Mouse (Mus musculus): ENCODE data around the gene Mrps6.
"Not testable (repeated sequence)": the region's sequence is repeated elsewhere in the genome, so short reads cannot be mapped to it uniquely, and the experiment has no call there.

The Mrps6 gene

GRCm38 (mm10) chr16:92061586-92061985 is 3.5 kb downstream of the Mrps6 start:
- DNase-seq (ENCODE audit: low read depth in 2 of 2, low spot score in 2 of 2) = no peak

GRCm38 (mm10) chr16:92062832-92063231 is 4.8 kb downstream of the Mrps6 start:
- DNase-seq (ENCODE audit: low read depth in 2 of 2, low spot score in 2 of 2) = no peak

GRCm38 (mm10) chr16:92064801-92065200 is 6.7 kb downstream of the Mrps6 start:
- no peak for DNase-seq (ENCODE audit: low read depth in 2 of 2, low spot score in 2 of 2)

DNA sequence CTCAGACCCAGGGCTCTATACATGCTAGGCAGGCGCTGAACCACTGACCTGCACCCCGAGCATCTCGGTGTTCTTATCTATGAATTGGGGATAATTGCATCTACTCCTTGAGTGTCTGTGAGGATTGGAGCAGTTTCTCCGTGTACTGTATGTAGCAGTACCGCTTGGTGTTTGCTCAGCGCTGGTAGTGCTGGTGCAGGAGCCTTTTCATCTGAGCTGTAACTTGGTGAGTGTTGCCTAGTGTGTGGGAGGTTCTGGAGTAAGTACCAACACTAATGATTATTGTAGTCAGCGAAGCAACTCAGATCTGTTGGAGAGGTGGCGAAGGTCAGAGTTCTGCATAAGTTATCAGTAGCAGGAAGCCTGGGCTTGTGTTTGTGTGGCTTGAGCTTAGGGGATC is 12.3 kb downstream of the Mrps6 start:
- DNase-seq (ENCODE audit: low read depth in 2 of 2, low spot score in 2 of 2) = no peak

DNA sequence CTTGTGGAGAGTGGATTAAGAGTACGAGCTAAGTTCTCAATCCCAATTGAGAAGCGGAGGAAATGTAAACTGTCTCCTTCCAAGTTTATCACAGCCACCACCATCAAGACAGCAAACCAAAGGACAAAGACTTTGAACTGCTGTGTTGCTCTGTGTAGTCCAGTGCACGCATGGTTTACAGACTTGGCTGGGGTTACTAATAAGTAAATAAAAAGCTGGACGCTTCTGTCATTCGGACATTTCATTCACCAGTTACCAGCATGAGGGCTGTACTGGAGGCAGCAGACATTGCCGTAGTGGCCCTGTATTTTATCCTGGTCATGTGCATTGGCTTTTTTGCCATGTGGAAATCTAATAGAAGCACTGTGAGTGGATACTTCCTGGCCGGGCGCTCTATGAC is 18.7 kb downstream of the Mrps6 start:
- DNase-seq (ENCODE audit: low read depth in 2 of 2, low spot score in 2 of 2) = no peak

DNA sequence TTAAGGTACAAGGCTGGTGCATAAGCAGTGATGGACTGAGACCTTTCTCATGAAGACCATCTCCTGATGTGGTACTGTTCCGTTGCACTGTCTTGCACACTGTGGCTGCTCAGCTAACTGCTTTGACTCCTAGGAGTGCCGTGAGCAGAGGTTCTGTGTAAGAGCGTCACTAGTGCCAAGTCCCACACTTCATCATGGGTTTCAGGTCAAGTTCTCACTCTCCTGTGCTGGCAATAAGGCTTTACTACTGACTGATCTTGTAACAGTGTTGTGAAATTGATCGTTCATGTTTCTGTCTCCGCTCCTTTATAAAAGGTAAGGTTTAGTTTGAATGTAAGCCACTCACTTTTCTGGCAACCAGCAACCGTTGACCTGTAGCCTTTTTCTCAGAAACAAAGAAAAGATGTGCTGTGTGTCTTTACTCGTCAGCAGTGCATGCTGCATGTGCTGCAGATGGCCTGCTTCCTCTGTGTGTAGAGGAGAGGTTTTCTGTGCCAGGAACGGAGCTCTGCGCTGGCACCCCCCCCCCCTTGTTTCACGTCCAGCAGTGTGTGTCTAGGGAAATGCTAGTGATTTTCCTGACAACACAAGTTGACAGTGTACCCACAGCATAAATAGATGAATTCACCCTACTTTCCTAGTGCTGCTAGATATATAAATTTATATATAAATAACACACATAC is 25.8 kb downstream of the Mrps6 start:
- DNase-seq (ENCODE audit: low read depth in 2 of 2, low spot score in 2 of 2) = no peak

DNA sequence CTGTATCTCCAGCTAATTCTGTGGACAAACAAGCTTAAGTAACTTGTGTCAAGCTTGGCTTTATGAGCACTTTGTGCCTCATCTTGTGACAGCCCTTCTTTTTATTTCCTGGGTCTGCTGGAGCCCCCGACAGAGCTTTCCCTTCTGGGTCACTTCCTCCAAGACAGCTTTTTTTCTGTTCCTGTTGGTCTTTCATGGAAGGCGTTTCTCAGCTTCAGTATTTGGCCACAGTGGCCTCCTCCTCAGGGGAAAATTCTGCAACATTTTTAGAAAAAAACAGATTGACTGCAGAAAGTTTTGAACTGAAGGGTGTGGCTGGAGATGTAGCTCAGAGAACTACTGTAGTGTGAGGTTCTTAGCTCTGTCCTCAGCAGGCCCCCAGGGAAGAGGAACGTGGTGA is 31.2 kb downstream of the Mrps6 start:
- DNase-seq (ENCODE audit: low read depth in 2 of 2, low spot score in 2 of 2) = no peak

DNA sequence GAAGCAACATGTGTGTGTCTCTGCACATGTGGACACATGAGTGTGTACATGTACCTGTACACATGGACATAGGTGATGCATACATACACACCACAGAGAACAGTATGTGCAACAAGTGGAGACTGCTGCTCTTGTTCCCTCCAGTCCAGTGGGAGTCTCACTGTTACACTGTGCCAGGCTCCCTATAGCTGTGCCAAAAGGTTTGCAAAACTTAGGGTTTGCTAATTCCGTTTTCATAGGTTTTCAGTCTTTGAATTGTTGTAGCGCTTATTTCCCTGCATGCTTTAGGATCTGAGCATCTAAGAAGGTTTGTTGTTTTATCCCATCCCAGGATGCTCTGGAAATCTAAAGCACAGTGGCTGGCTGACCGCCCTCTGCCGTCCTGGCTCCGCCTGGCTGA is 33.8 kb downstream of the Mrps6 start:
- DNase-seq (ENCODE audit: low read depth in 2 of 2, low spot score in 2 of 2) = no peak

DNA sequence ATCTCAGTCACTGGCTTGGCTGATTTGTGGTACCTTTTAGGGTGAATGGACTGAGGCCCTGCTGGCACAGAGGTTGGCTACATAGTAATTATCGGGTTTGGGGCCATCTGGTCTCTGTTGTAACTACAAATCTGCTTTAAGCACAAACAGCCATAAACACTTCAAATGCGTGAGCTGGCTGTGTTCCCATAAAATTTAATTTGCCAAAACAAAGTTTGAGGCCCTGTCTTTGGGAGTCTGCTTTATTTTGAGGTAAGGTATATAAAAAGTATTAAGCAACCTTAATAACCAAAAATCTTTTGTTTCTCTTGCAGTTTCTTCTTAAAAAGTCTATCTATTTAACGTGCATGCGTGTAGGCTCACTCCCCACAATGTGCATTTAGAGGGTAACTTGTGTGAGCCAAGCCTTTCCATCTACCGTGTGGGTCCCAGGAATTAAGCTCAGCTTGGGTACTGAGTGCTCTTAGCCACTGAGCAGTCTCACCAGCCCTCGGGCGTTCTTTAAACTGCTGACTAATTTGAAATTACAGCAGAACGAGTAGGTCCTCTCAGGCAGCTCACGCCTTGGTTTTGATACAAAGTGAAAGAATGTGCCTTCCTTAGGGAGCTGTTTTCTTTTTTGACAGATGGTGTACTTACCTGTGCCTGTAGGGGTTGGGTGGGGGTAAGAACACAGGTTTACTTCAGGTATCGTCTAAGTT is 40.4 kb downstream of the Mrps6 start:
- no peak for DNase-seq (ENCODE audit: low read depth in 2 of 2, low spot score in 2 of 2)

DNA sequence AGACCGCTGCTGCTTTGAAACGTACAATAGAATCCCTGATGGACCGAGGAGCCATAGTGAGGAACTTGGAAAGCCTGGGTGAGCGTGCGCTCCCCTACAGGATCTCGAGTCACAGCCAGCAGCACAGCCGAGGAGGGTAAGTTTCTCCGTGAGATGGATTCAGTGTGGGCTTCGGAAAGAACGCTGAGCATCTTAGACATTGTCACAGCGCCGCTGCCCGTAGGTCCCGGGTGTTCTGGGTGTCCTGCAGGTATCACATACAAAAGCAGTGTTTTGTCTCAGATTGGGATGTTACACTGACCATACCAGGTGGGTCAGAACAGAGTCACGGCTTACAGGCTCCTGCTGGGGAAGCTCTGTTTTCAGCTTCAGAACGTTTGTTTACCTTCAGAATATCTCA is 41.5 kb downstream of the Mrps6 start:
- no peak for DNase-seq (ENCODE audit: low read depth in 2 of 2, low spot score in 2 of 2)

GRCm38 (mm10) chr16:92100111-92100510 is 42.0 kb downstream of the Mrps6 start:
- no peak for DNase-seq (ENCODE audit: low read depth in 2 of 2, low spot score in 2 of 2)

GRCm38 (mm10) chr16:92102115-92102514 is 44.0 kb downstream of the Mrps6 start:
- no peak for DNase-seq (ENCODE audit: low read depth in 2 of 2, low spot score in 2 of 2)

- DNase-seq (ENCODE audit: low read depth in 2 of 2, low spot score in 2 of 2) = not testable (repeated sequence)
These were observed 44.9 kb downstream of the Mrps6 start for GRCm38 (mm10) chr16:92102931-92103330.

- no peak for DNase-seq (ENCODE audit: low read depth in 2 of 2, low spot score in 2 of 2)
These were observed 45.7 kb downstream of the Mrps6 start for GRCm38 (mm10) chr16:92103572-92104331.

GRCm38 (mm10) chr16:92104332-92104590 is 46.2 kb downstream of the Mrps6 start:
- DNase-seq (ENCODE audit: low read depth in 2 of 2, low spot score in 2 of 2) = no peak

DNA sequence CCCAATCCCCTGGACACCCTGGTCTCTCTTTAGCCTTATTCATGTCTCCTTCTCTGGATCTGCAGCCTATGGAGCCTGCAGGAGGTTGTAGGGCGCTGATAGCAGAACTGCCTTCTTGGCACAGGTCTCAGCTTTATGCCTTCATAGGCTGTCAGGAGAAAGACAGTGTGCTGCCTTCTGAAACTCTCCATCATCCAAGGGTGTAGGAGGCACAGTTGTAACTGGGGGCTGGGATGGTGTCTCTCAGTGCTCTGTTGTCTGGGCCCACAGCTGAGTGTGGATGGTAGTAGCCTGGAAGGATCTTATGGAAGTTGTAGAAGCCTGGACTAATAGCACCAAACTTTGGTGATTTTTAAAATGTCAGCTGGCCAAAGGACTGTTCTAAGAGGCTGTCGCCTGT is 46.9 kb downstream of the Mrps6 start:
- no peak for DNase-seq (ENCODE audit: low read depth in 2 of 2, low spot score in 2 of 2)

GRCm38 (mm10) chr16:92105631-92106030 is 47.6 kb downstream of the Mrps6 start:
- DNase-seq (ENCODE audit: low read depth in 2 of 2, low spot score in 2 of 2) = no peak

DNA sequence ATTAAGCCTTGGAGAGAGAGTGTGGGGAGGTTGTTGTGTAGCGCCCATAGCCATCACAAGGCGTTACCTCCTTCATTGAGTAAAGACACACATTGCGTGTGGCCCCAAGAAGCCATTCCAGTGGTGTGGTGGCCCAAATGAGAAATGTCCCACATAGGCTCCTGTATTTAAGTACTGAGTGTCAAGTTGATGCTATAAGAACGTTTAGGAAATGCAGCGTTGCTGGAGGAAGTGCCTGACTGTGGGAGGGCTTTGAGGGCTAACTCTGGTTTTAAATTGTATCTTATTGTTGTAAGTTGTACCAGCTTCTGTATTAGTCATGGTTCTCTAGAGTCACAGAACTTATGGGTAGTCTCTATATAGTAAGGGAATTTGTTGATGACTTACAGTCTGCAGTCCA is 49.3 kb downstream of the Mrps6 start:
- no peak for DNase-seq (ENCODE audit: low read depth in 2 of 2, low spot score in 2 of 2)

DNA sequence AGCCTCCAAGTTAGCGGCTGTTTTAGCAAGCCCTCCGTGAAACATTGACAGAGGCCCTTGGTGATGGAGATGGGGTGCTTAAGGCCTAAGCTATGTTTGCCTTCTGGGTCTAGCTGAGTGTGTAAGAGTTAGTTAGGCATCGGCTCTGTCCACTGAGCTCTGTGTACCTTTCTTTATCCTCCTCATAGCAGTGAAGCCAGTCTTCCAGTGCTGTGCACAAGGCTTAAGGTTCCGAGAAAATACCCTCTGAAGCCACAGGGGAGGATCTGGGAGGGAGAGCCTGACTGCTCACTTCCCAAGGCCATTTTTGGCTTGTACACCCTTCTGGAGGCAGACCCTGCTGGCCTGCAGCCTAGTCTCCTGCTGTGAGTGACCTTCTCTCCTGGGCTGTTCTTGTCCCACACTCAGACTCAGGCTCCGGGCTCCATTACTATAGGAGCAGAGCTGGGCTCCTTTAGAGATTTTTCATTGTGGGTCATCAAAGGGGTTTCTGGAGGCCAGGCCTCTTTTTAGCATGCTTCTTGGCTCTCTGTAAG is 56.7 kb downstream of the Mrps6 start:
- DNase-seq (ENCODE audit: low read depth in 2 of 2, low spot score in 2 of 2) = no peak

DNA sequence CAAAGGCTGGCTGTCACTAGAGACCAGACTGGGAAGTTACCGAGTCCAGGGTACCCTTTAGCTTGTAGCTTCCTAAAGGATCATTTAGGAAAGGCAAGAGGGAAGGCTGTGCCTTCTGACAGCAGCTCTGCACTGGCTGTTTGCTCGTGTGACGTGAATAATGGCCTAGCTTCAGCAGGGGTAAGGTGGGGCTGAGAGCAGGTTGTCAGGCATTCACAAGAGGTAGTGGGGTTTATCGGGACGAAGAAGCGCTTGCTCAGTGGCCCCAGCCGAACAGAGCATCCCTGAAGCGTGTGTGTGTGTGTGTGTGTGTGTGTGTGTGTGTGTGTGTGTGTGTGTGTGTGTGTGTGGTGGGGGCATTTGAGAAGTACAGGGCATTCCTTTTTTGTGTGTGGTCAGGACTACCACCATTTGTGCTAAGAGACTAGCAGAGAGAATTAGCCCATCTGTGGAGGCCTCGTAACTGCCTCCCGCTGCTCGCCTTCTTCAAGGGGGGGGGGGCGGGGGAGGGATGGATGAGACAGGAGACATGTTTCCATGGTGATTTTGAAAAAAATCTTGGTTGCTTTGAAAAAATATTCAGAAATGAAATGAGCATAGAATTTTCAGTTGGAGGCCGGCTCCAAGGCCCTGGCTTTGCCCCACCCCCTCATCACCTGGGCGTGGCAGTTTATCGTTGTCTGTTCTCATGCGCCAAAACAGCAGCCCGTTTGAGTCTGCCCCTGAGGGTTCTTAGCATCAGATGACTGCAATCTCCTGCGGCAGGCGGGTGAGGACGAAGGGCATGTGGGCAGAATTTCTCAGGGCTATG is 57.7 kb downstream of the Mrps6 start:
- no peak for DNase-seq (ENCODE audit: low read depth in 2 of 2, low spot score in 2 of 2)
